Mouse (Mus musculus) spleen, postnatal 0 days (tissue): ENCODE results near the gene Prune1. TPM values are rescaled to one million over a fixed set of nuclear protein-coding genes. Genes with fewer than 3 reads are reported as not detected.

Experiments used
- polyA plus RNA-seq: library from polyadenylated mRNA; unstranded; fragments of >200 nt; fragmentation: Nextera tagmentation; extraction: Ambion mirVana; gene quantifications from 2 replicates; pipeline ENCODE4 v1.2.1, GENCODE M21; 2015

Prune1 gene
- 7.8 and 8.4 TPM in 2 replicates for polyA plus RNA-seq

DNA sequence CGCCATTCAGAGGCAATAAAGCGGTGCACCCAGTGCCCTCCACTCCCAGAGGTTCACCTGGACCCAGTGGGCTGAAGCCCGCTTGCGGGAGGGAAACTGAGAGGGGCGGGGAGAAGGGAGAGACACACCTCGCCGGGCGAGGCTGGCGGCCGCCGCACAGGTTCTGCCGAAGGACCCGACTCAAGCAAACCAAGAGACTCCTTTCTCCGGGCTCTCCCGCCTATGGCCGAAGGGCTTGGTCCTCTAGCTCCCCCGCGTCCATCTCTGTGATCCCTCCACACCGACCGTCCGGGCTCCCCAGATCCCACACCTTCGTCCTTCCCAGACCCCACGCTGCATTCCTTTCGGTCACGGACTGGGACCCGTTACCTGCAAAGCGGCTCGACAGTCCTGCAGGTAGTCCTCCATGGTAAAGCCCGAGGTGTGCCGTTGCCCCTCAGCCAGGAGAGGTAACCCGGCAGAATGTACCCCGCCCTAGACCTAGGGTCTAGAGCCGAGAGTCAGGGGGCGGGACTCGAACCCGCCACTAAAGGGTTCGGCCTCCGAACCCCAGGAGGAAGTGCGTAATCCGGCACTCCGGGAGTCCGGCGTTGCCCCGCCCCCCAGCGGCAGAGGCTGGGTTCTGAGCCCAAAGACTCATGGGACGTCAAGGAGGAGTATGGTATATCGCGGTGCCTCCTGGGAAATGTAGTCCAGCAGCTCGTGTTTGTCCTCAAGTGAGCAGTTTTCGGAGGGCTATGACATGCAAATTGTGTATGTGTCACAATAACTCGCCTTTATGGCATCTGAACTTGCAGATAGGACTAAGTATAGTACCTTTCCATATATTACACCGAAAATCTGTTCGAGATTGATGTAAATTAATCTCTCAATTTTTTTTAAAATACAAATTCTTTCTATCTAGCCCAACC, at the start of gene Prune1, which contains the start of gene Mindy1:
Gene Prune1, minus strand, starts transcription at position 861 of the 911 bp plus-strand sequence.
Gene Mindy1, plus strand, starts transcription at position 130 of the 911 bp plus-strand sequence.

DNA sequence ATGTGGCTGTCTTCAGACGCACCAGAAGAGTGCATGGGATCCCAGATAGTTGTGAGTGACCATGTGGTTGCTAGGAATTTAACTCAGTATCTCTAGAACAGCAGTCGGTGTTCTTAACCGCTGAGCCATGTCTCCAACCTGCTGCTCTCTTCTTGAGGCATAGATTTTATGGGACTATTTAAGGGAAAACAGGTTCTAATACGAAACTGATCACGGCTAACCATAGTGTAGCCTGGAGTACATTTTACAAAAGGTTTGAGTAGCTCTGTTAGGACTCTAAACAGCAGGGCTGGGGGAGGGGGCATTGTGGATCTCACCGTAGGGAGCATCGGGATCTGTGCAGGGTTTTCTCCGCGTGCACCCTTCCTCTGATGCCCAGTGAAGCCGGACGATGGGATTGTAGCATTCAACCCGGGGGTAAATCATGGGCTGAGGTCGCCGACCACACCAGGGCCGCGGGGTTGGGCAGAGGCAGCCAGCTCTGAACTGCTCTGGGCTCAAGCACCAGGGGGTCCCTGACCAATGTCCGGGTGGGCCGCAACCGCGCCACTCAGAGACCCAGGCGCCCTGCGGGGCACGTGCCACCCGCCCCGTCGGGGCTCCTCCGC, 32.7 kb upstream of the Prune1 start, which contains the start of gene Cers2:
Gene Cers2, plus strand, starts transcription at position 306 of the 608 bp plus-strand sequence.

DNA sequence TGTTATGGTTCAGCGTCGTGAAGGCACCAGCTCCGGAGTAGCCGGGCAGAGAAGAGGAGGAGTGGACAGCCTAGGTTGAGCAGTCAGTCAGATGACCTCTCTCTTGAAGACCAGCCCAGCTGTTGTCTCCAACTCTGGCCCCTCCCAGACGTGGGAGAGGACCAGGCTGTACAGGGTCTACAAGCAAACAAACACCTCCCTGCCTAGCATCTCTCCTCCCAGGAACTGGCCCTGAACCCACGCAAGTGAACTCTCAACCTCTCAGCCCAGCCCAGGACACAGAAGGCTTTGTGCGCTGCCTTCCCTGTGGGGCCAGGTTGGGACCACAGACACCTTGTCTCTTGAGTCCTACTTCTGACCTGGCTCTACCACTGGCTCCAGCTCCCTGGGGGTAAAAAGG, 25.2 kb upstream of the Prune1 start, which contains the start of gene Anxa9:
Gene Anxa9, minus strand, starts transcription at position 77 of the 400 bp plus-strand sequence.

GRCm38 (mm10) chr3:95250783-95251424, 31.0 kb downstream of the Prune1 start, which contains the start of gene Bnipl:
Bnipl (minus strand) TSS chr3:95251193.

GRCm38 (mm10) chr3:95241498-95241897, 40.4 kb downstream of the Prune1 start, which contains the start of gene Gm128:
Gm128 (minus strand) TSS chr3:95241598.

GRCm38 (mm10) chr3:95231298-95232221, 50.3 kb downstream of the Prune1 start, which contains the start of gene Mllt11:
Mllt11 (minus strand) TSS chr3:95232171.

GRCm38 (mm10) chr3:95228148-95228893, 53.6 kb downstream of the Prune1 start, which contains the start of gene Cdc42se1:
Cdc42se1 (plus strand) TSS chr3:95228732.

GRCm38 (mm10) chr3:95217255-95218134, 64.4 kb downstream of the Prune1 start, which contains the start of gene Gabpb2:
Gabpb2 (minus strand) TSS chr3:95217916.

Other genes with a start within 250 kb of the Prune1 start
- 183 and 187 TPM in 2 replicates for gene Psmd4, start 239.5 kb downstream of the Prune1 start, polyA plus RNA-seq
- gene Pip5k1a, start 175.1 kb downstream of the Prune1 start, polyA plus RNA-seq, result 13.8 and 15.1 TPM in 2 replicates
- 49.8 and 56.7 TPM in 2 replicates for gene Vps72, start 171.1 kb downstream of the Prune1 start, polyA plus RNA-seq
- 1.3 and 2.1 TPM in 2 replicates for gene Tmod4, start 157.6 kb downstream of the Prune1 start, polyA plus RNA-seq
- gene Scnm1, start 148.1 kb downstream of the Prune1 start, polyA plus RNA-seq, result 42.9 and 44.7 TPM in 2 replicates
- gene Lysmd1, start 148.0 kb downstream of the Prune1 start, polyA plus RNA-seq, result 7.0 and 9.5 TPM in 2 replicates
- gene Tnfaip8l2, start 139.7 kb downstream of the Prune1 start, polyA plus RNA-seq, result 22.2 and 26.2 TPM in 2 replicates
- gene Sema6c, start 121.6 kb downstream of the Prune1 start, polyA plus RNA-seq, result 0.72 and 0.96 TPM in 2 replicates
- 10.6 and 10.9 TPM in 2 replicates for gene Gabpb2, start 64.2 kb downstream of the Prune1 start, polyA plus RNA-seq
- 62.9 and 76.5 TPM in 2 replicates for gene Cdc42se1, start 53.3 kb downstream of the Prune1 start, polyA plus RNA-seq
- gene Mllt11, start 49.9 kb downstream of the Prune1 start, polyA plus RNA-seq, result 3.5 and 4.2 TPM in 2 replicates
- gene Gm128, start 40.5 kb downstream of the Prune1 start, polyA plus RNA-seq, result 0.31 and 0.46 TPM in 2 replicates
- not detected in 2 replicates for gene Bnipl, start 30.9 kb downstream of the Prune1 start, polyA plus RNA-seq
- gene Mindy1, start 731 bp downstream of the Prune1 start, polyA plus RNA-seq, result 28.2 and 36.1 TPM in 2 replicates
- 3.6 and 4.8 TPM in 2 replicates for gene Anxa9, start 25.1 kb upstream of the Prune1 start, polyA plus RNA-seq
- 99.7 and 109 TPM in 2 replicates for gene Cers2, start 32.7 kb upstream of the Prune1 start, polyA plus RNA-seq
- 12.7 TPM in 2 replicates for gene Setdb1, start 75.1 kb upstream of the Prune1 start, polyA plus RNA-seq
- gene 4930558C23Rik, start 120.8 kb upstream of the Prune1 start, polyA plus RNA-seq, result not detected in 2 replicates
- 15.8 and 16.3 TPM in 2 replicates for gene Arnt, start 152.3 kb upstream of the Prune1 start, polyA plus RNA-seq
- gene Ctsk, start 217.2 kb upstream of the Prune1 start, polyA plus RNA-seq, result 3.7 and 4.8 TPM in 2 replicates
- 57.3 and 86.4 TPM in 2 replicates for gene Ctss, start 244.7 kb upstream of the Prune1 start, polyA plus RNA-seq